Comparison of ENCODE assay signal across 14 mouse cellular contexts in the genomic region with DNA sequence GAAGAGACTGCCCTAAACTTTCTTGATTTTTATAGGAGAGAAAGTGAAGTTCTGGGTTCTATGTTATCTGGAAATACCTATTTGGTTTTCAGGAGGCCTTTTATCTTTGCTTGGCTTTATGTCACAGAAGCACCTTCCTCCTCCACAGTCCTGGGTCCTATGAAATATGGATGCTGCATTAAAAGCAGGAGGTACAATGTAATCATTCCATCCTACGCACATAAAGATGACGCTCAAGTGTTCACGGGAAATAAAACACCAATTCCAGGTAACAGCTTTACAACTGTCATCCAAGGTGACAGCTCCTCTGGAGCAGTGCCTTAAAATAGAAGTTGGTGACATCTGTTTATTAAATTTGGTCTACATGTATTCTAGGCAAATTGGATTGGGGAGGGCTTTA.
"Had no signal": no experiment of that assay in that cellular context is flagged by ENCODE, and none has a peak within 500 bp of the region (broad histone marks: within the 10 kb centered on the region; RNA-seq: fewer than 3 reads in every experiment).

No protein-coding gene starts in this region.

- H3K9me3 ChIP-seq: intestine, embryonic 15.5 days; kidney, embryonic 15.5 days; liver, embryonic 15.5 days had no signal

- H3K27me3 ChIP-seq: intestine, embryonic 15.5 days; kidney, embryonic 15.5 days; liver, embryonic 15.5 days had no signal

- H3K4me2 ChIP-seq: intestine, embryonic 15.5 days; kidney, embryonic 15.5 days; liver, embryonic 11.5 days; liver, embryonic 15.5 days had no signal

- H3K9ac ChIP-seq: intestine, embryonic 15.5 days; kidney, embryonic 15.5 days; liver, embryonic 15.5 days had no signal

- H3K4me1 ChIP-seq: intestine, embryonic 15.5 days; kidney, embryonic 15.5 days; liver, embryonic 15.5 days had no signal

- H3K27ac ChIP-seq: intestine, embryonic 15.5 days; kidney, embryonic 15.5 days; liver, embryonic 15.5 days had no signal

- H3K36me3 ChIP-seq: intestine, embryonic 15.5 days; kidney, embryonic 15.5 days; liver, embryonic 15.5 days had no signal

- H3K4me3 ChIP-seq: intestine, embryonic 15.5 days; kidney, embryonic 15.5 days; liver, embryonic 15.5 days had no signal

- ATAC-seq: intestine, embryonic 15.5 days; lung, postnatal 0 days had no signal

- DNase-seq: kidney, adult 18-20 months; kidney, postnatal 14 days; left cerebral cortex, postnatal 4 days; lung, adult 2 months; lung, postnatal 36 days; right cerebral cortex, adult 18-20 months; spleen, adult 18-20 months; thymus, adult 18-20 months; thymus, postnatal 14 days had no signal
